ENCODE assay signal across 8 mouse cellular contexts in genomic region chr2:35503021-35503722, GRCm38 (mm10). TPM values are rescaled to one million over a fixed set of nuclear protein-coding genes. Genes with fewer than 3 reads are reported as not detected.
DNase-seq lines count a peak whose midpoint lies in the region; ATAC-seq and TF ChIP-seq lines count a peak whose summit lies in the region.

No protein-coding gene starts in this region.

- TF ChIP-seq EP300 in liver, embryonic 14.5 days (IDR thresholded peaks at IDR 0.05; ENCODE audit: low read depth) = no peak

- H3K9ac ChIP-seq in kidney, embryonic 15.5 days = no peak overlapping the region
- H3K9ac ChIP-seq in liver, embryonic 14.5 days (replicated peaks) = no peak overlapping the region; the same call in 1 of the 2 replicates

- no peaks in the 10 kb centered on the region for H3K36me3 ChIP-seq in kidney, embryonic 15.5 days
- no peaks in the 10 kb centered on the region for H3K36me3 ChIP-seq in liver, embryonic 14.5 days (replicated peaks; ENCODE audit: control insufficient read depth, insufficient read depth, low read depth)

- no peak for DNase-seq in kidney, postnatal 25 days
- peak; percentile 75 for DNase-seq in ZHBTc4 (ENCODE audit: low read depth, low spot score)
- DNase-seq in fibroblast of lung, adult 2 months (ENCODE audit: low read depth) = peak; percentile 84
- DNase-seq in liver, embryonic 14.5 days (ENCODE audit: low read depth in 3 of 3, low spot score in 3 of 3) = no peak
- DNase-seq in adrenal gland, adult 2 months = no peak
- no peak for DNase-seq in ovary, postnatal 36 days (ENCODE audit: low spot score)
- no peak for DNase-seq in left cerebral cortex, adult 2 months (ENCODE audit: extremely low spot score in 1 of 2, low spot score in 2 of 2)

- peaks cover 52% of the 10 kb centered on the region for H3K4me1 ChIP-seq in kidney, embryonic 15.5 days
- H3K4me1 ChIP-seq in liver, embryonic 14.5 days (replicated peaks; ENCODE audit: control insufficient read depth in 2 of 2, insufficient read depth in 2 of 2, low read length in 1 of 2) = peaks cover 75 to 90% of the 10 kb centered on the region in 2 experiments

- H3K9me3 ChIP-seq in kidney, embryonic 15.5 days (replicated peaks) = no peaks in the 10 kb centered on the region
- no peaks in the 10 kb centered on the region; the same call in 1 of the 2 replicates for H3K9me3 ChIP-seq in liver, embryonic 14.5 days (ENCODE audit: control insufficient read depth, low read length)

- no peaks in the 10 kb centered on the region for H3K27me3 ChIP-seq in kidney, embryonic 15.5 days
- H3K27me3 ChIP-seq in liver, embryonic 14.5 days (ENCODE audit: control insufficient read depth, insufficient read depth, low read length) = no peaks in the 10 kb centered on the region

- peak overlapping the region; percentile 85 for H3K27ac ChIP-seq in kidney, embryonic 15.5 days
- H3K27ac ChIP-seq in liver, embryonic 14.5 days = peak overlapping the region; percentile 79
- no peak overlapping the region for H3K27ac ChIP-seq in left cerebral cortex, adult 2 months

- H3K4me3 ChIP-seq in kidney, embryonic 15.5 days (replicated peaks) = no peak overlapping the region
- H3K4me3 ChIP-seq in liver, embryonic 14.5 days (ENCODE audit: insufficient read depth in 1 of 2, low read depth in 2 of 2, low read length in 2 of 2) = no peak overlapping the region
- no peak overlapping the region for H3K4me3 ChIP-seq in left cerebral cortex, adult 2 months

- intact Hi-C loops in left cerebral cortex, adult 2 months (cut with DNase I) = no loop called here

- no peak for ATAC-seq in kidney, embryonic 15.5 days (replicated peaks; ENCODE audit: low FRiP score)
- ATAC-seq in liver, embryonic 14.5 days (ENCODE audit: insufficient read depth) = no peak

- H3K4me2 ChIP-seq in kidney, embryonic 15.5 days = no peak overlapping the region
- H3K4me2 ChIP-seq in liver, embryonic 14.5 days (ENCODE audit: low read depth) = peak overlapping the region; percentile 42

- no peak for TF ChIP-seq CTCF in liver, embryonic 14.5 days (IDR thresholded peaks at IDR 0.05; ENCODE audit: low read depth)
- TF ChIP-seq CTCF in left cerebral cortex, adult 2 months (IDR thresholded peaks at IDR 0.05) = no peak

- WGBS in kidney, embryonic 15.5 days = 66% methylated on average over 12 of the region's 12 CpGs
- 54% methylated on average over 12 of the region's 12 CpGs for WGBS in liver, embryonic 14.5 days (ENCODE audit: insufficient replicate concordance)

RNA-seq across cellular contexts. Expression of gene Ggta1, which starts 40.1 kb away (rescaled TPM):
- polyA plus RNA-seq in kidney, embryonic 15.5 days (2015; fragmentation: Nextera tagmentation; extraction: Ambion mirVana) = 20.5 and 22.3 TPM in 2 replicates
- 4.4 and 6.3 TPM in 2 replicates for polyA plus RNA-seq in liver, embryonic 14.5 days (2012; rRNA removed)
- polyA plus RNA-seq in liver, embryonic 14.5 days (2014; fragmentation: Nextera tagmentation; extraction: Ambion mirVana) = 7.0 and 7.6 TPM in 2 replicates
- 10 to 100 TPM; 11.4 to 12.1 TPM for total RNA-seq in adrenal gland, adult 2 months (2021)
- polyA plus RNA-seq in adrenal gland, adult 2 months (2012; rRNA removed) = 3.3 and 4.5 TPM in 2 replicates
- 1 to 10 TPM; 2.6 to 4.0 TPM for total RNA-seq in left cerebral cortex, adult 2 months (2021)

RNA-seq across cellular contexts. Expression of gene Dab2ip, which starts 54.9 kb away (rescaled TPM):
- 37.5 and 40.4 TPM in 2 replicates for polyA plus RNA-seq in kidney, embryonic 15.5 days (2015; fragmentation: Nextera tagmentation; extraction: Ambion mirVana)
- 3.9 and 4.0 TPM in 2 replicates for polyA plus RNA-seq in liver, embryonic 14.5 days (2012; rRNA removed)
- 3.2 and 3.6 TPM in 2 replicates for polyA plus RNA-seq in liver, embryonic 14.5 days (2014; fragmentation: Nextera tagmentation; extraction: Ambion mirVana)
- 10 to 100 TPM; 69.4 to 82.3 TPM for total RNA-seq in adrenal gland, adult 2 months (2021)
- polyA plus RNA-seq in adrenal gland, adult 2 months (2012; rRNA removed) = 191 and 192 TPM in 2 replicates
- 100 to 1,000 TPM; 144 to 152 TPM for total RNA-seq in left cerebral cortex, adult 2 months (2021)

Comparison
In these comparisons a context has a peak if more than half of its experiments do, and no peak if none do; other contexts are left out.
1. DNase-seq: peak in ZHBTc4 (single experiment) and fibroblast of lung, adult 2 months (single experiment); none in kidney, postnatal 25 days (0 of 2), liver, embryonic 14.5 days (0 of 3), adrenal gland, adult 2 months (single experiment), ovary, postnatal 36 days (single experiment) and left cerebral cortex, adult 2 months (0 of 2).